In the genomic region with DNA sequence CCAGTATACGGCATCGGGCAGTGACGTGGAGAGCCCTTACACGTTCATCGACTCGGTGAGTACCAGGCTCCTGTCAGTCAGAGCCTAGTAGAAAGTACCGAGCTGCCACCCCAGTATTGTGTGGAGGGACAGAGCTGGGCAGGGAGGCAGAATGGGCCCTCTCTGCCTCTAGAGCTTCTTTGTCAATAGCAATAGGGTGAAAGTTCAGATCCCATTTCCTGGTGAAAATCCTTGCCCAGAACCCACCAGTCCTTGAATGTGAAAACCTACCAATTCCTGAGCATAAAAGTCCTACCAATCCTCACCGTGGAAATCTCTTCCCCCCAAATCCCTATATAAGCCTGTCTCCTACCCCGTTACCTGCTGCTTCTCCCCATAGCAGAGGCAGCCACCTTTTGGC, we compare ENCODE assay signal across 32 mouse cellular contexts. TPM values are rescaled to one million over a fixed set of nuclear protein-coding genes. Genes with fewer than 3 reads are reported as not detected.
DNase-seq lines count a peak whose midpoint lies in the region; ATAC-seq and TF ChIP-seq lines count a peak whose summit lies in the region.
"Had no signal": no experiment of that assay in that cellular context is flagged by ENCODE, and none has a peak within 500 bp of the region (broad histone marks: within the 10 kb centered on the region; RNA-seq: fewer than 3 reads in every experiment).

No protein-coding gene starts in this region.

- intact Hi-C loops in heart, postnatal 25 days (cut with DNase I): loop anchor here (5.0 to 10.0 kb wide), 2 partner anchors 33 to 175 kb away; a partner anchor contains a TSS
- intact Hi-C loops in heart, postnatal 36 days (cut with DNase I): no loop called here

- no peaks in the 10 kb centered on the region for H3K27me3 ChIP-seq in heart, embryonic 12.5 days (replicated peaks)
- H3K27me3 ChIP-seq in heart, embryonic 15.5 days: no peaks in the 10 kb centered on the region
- no peaks in the 10 kb centered on the region for H3K27me3 ChIP-seq in kidney, postnatal 0 days (ENCODE audit: insufficient read depth, low read length)
- H3K27me3 ChIP-seq: forebrain, embryonic 13.5 days had no signal

- 0 out of 2 replicates have a peak overlapping the region, but pooled peaks have one; percentile 48 for H3K9ac ChIP-seq in heart, embryonic 12.5 days
- H3K9ac ChIP-seq in heart, embryonic 15.5 days: no peak overlapping the region
- H3K9ac ChIP-seq in kidney, postnatal 0 days (ENCODE audit: low read depth, low read length): no peak overlapping the region
- H3K9ac ChIP-seq: forebrain, embryonic 13.5 days; hindbrain, embryonic 14.5 days had no signal

- H3K27ac ChIP-seq in heart, embryonic 12.5 days (ENCODE audit: poor library complexity, severe bottlenecking): peak overlapping the region; percentile 85
- peak overlapping the region; percentile 66 for H3K27ac ChIP-seq in heart, embryonic 15.5 days
- H3K27ac ChIP-seq in kidney, postnatal 0 days: 0 out of 2 replicates have a peak overlapping the region, but pooled peaks have one; percentile 5
- H3K27ac ChIP-seq: forebrain, embryonic 10.5 days; forebrain, embryonic 13.5 days; hindbrain, embryonic 14.5 days; hindbrain, postnatal 0 days had no signal

- no peak overlapping the region for H3K4me3 ChIP-seq in heart, embryonic 12.5 days
- no peak overlapping the region for H3K4me3 ChIP-seq in heart, embryonic 15.5 days
- no peak overlapping the region for H3K4me3 ChIP-seq in kidney, postnatal 0 days (replicated peaks; ENCODE audit: low read depth, low read length)
- H3K4me3 ChIP-seq: forebrain, embryonic 10.5 days; forebrain, embryonic 13.5 days had no signal

- peaks cover 96% of the 10 kb centered on the region for H3K36me3 ChIP-seq in heart, embryonic 12.5 days
- peaks cover 75% of the 10 kb centered on the region for H3K36me3 ChIP-seq in heart, embryonic 15.5 days
- peaks cover 74% of the 10 kb centered on the region for H3K36me3 ChIP-seq in kidney, postnatal 0 days (ENCODE audit: insufficient read depth, low read length)

- DNase-seq in heart, adult 11 months: peak; percentile 69
- DNase-seq in heart, postnatal 25 days (ENCODE audit: low spot score): no peak
- DNase-seq in heart, adult 9 months (ENCODE audit: low spot score in 2 of 2): no peak
- DNase-seq in heart, postnatal 36 days: no peak
- no peak for DNase-seq in kidney, postnatal 0 days (ENCODE audit: low spot score)
- DNase-seq in kidney, adult 11 months: no peak
- DNase-seq: cerebellum, adult 18-20 months; cerebellum, adult 9-10 months; cerebellum, postnatal 14 days; gastrocnemius, postnatal 10 days; gastrocnemius, postnatal 36 days; kidney, adult 2 months had no signal

- TF ChIP-seq CTCF in kidney, postnatal 0 days (IDR thresholded peaks at IDR 0.05; ENCODE audit: low read depth): no peak

- H3K4me2 ChIP-seq in heart, embryonic 12.5 days: no peak overlapping the region
- H3K4me2 ChIP-seq in heart, embryonic 15.5 days: no peak overlapping the region
- no peak overlapping the region for H3K4me2 ChIP-seq in kidney, postnatal 0 days (ENCODE audit: low read length)
- H3K4me2 ChIP-seq: forebrain, embryonic 13.5 days; hindbrain, embryonic 14.5 days had no signal

- peaks cover 31% of the 10 kb centered on the region for H3K4me1 ChIP-seq in heart, embryonic 12.5 days (replicated peaks)
- peaks cover 46% of the 10 kb centered on the region for H3K4me1 ChIP-seq in heart, embryonic 15.5 days (replicated peaks)
- peaks cover 4% of the 10 kb centered on the region; the same call in 1 of the 2 replicates for H3K4me1 ChIP-seq in kidney, postnatal 0 days (replicated peaks; ENCODE audit: insufficient read depth, low read length)

- no peak for ATAC-seq in heart, embryonic 12.5 days (ENCODE audit: insufficient number of reproducible peaks, low FRiP score)
- ATAC-seq in heart, embryonic 15.5 days (replicated peaks; ENCODE audit: insufficient number of reproducible peaks, insufficient read depth, low FRiP score, low read depth): no peak
- ATAC-seq in kidney, postnatal 0 days (replicated peaks; ENCODE audit: low FRiP score, low read depth): no peak
- ATAC-seq: activated CD4-positive, CD25-positive, alpha-beta regulatory T cell, adult 4 months; forebrain, embryonic 13.5 days; forebrain, embryonic 16.5 days; hindbrain, postnatal 0 days; inflammation-experienced regulatory T-cells, adult 6 months; intestine, embryonic 16.5 days had no signal

- H3K9me3 ChIP-seq in heart, embryonic 12.5 days (replicated peaks): no peaks in the 10 kb centered on the region
- H3K9me3 ChIP-seq in heart, embryonic 15.5 days (replicated peaks): no peaks in the 10 kb centered on the region
- H3K9me3 ChIP-seq in kidney, postnatal 0 days (replicated peaks; ENCODE audit: low read length): no peaks in the 10 kb centered on the region
- H3K9me3 ChIP-seq: forebrain, embryonic 10.5 days; forebrain, embryonic 13.5 days had no signal

- 85% methylated on average over 9 of the region's 9 CpGs for WGBS in heart, embryonic 12.5 days
- 75% methylated on average over 9 of the region's 9 CpGs for WGBS in heart, embryonic 15.5 days
- WGBS in kidney, postnatal 0 days: 93% methylated on average over 9 of the region's 9 CpGs

RNA-seq across cellular contexts. Expression of a gene that starts 35.2 kb away (rescaled TPM):
- 10 to 100 TPM; 87.5 to 89.2 TPM for total RNA-seq in heart, postnatal 25 days (2021)
- polyA plus RNA-seq in heart, embryonic 12.5 days (2016; fragmentation: Nextera tagmentation; extraction: Ambion mirVana): 127 and 132 TPM in 2 replicates
- 90.9 and 99.5 TPM in 2 replicates for polyA plus RNA-seq in heart, embryonic 15.5 days (2015; fragmentation: Nextera tagmentation; extraction: Ambion mirVana)
- total RNA-seq in heart, postnatal 36 days (2021): 10 to 100 TPM; 75.8 to 81.2 TPM
- 115 and 128 TPM in 2 replicates for polyA plus RNA-seq in kidney, postnatal 0 days (2015; fragmentation: Nextera tagmentation; extraction: Ambion mirVana)
- total RNA-seq: granulocyte monocyte progenitor cell, adult 5-6 weeks had no signal
- polyA plus RNA-seq: activated CD4-positive, CD25-positive, alpha-beta regulatory T cell, adult 4 months; inflammation-experienced regulatory T-cells, adult 6 months had no signal

RNA-seq across cellular contexts. Expression of a gene that starts 51.0 kb away (rescaled TPM):
- total RNA-seq in heart, postnatal 25 days (2021): 100 to 1,000 TPM; 420 to 439 TPM
- polyA plus RNA-seq in heart, embryonic 12.5 days (2016; fragmentation: Nextera tagmentation; extraction: Ambion mirVana): 235 and 238 TPM in 2 replicates
- 185 and 235 TPM in 2 replicates for polyA plus RNA-seq in heart, embryonic 15.5 days (2015; fragmentation: Nextera tagmentation; extraction: Ambion mirVana)
- total RNA-seq in heart, postnatal 36 days (2021): 100 to 1,000 TPM; 417 to 433 TPM
- 196 and 202 TPM in 2 replicates for polyA plus RNA-seq in kidney, postnatal 0 days (2015; fragmentation: Nextera tagmentation; extraction: Ambion mirVana)

RNA-seq across cellular contexts. Expression of a gene that starts 59.7 kb away (rescaled TPM):
- not detected for total RNA-seq in heart, postnatal 25 days (2021)
- polyA plus RNA-seq in heart, embryonic 12.5 days (2016; fragmentation: Nextera tagmentation; extraction: Ambion mirVana): not detected in 2 replicates
- not detected in 2 replicates for polyA plus RNA-seq in heart, embryonic 15.5 days (2015; fragmentation: Nextera tagmentation; extraction: Ambion mirVana)
- not detected for total RNA-seq in heart, postnatal 36 days (2021)
- polyA plus RNA-seq in kidney, postnatal 0 days (2015; fragmentation: Nextera tagmentation; extraction: Ambion mirVana): not detected in 2 replicates
- total RNA-seq: adrenal gland, adult 8-10 months; adrenal gland, postnatal 25 days; ES-E14; gastrocnemius, adult 18-20 months; gastrocnemius, postnatal 10 days; gastrocnemius, postnatal 36 days; granulocyte monocyte progenitor cell, adult 5-6 weeks; hindbrain, postnatal 0 days had no signal
- polyA plus RNA-seq: activated CD4-positive, CD25-positive, alpha-beta regulatory T cell, adult 4 months; brain, embryonic 14.5 days; embryonic facial prominence, embryonic 11.5 days; embryonic facial prominence, embryonic 14.5 days; forebrain, embryonic 10.5 days; forebrain, embryonic 13.5 days; forebrain, embryonic 16.5 days; hindbrain, embryonic 11.5 days; hindbrain, embryonic 14.5 days; hindbrain, postnatal 0 days; inflammation-experienced regulatory T-cells, adult 6 months; intestine, embryonic 16.5 days; kidney, adult 2 months; kidney, embryonic 14.5 days had no signal

Comparison
In these comparisons a context has a peak if more than half of its experiments do, and no peak if none do; other contexts are left out.
1. H3K27ac ChIP-seq: peak in every context shown above with its lines; median percentile 85 in heart, embryonic 12.5 days; 66 in heart, embryonic 15.5 days; 5 in kidney, postnatal 0 days.